Mouse (Mus musculus): ENCODE results near the gene Brdt. TPM values are rescaled to one million over a fixed set of nuclear protein-coding genes. Genes with fewer than 3 reads are reported as not detected.
A peak's percentile ranks its signal among the peaks of the same experiment; 100 is the strongest.

The Brdt gene
- polyA plus RNA-seq, 1 experiment from 2014 or later, result 1.4 TPM

DNA sequence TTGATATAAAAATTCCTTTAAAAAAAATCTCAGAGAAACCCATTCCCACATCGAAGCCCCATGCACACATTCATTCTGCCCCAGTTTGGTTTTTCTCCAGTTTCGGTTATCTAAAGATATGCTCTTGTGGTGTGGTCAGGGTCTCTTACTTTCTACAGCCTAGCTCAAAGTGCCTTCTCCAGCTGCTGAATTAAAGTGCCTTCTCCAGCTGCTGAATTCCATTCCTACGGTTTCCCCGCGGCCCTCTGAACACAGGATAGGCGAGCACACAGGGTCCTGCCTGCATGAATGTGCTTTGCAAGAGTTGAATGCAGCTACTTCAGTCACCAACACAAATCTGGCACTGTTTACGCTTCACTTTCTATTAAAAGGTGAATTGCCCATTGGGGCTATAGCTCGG, 41.0 kb upstream of the Brdt start:
- DNase-seq (ENCODE audit: low spot score) (no peak), ATAC-seq (no peak)
- Histone ChIP-seq H3K36me3 (ENCODE audit: control insufficient read depth, insufficient read depth, low read length) (no peaks in the 10 kb centered on the region), H3K4me1 (ENCODE audit: control insufficient read depth, insufficient read depth, low read length) (no peaks in the 10 kb centered on the region; the same call in 1 of the 2 replicates), H3K4me2 (ENCODE audit: low read length) (peak overlapping the region; percentile 100), H3K9ac (ENCODE audit: low read length) (peak overlapping the region; percentile 65; the same call in 1 of the 2 replicates), H3K9me3 (replicated peaks; ENCODE audit: control insufficient read depth, low read length) (no peaks in the 10 kb centered on the region), H3K27ac (ENCODE audit: low read depth, low read length) (no peak overlapping the region), H3K4me3 (ENCODE audit: low read depth, low read length) (peak overlapping the region; percentile 61), H3K27me3 (replicated peaks; ENCODE audit: control insufficient read depth, insufficient read depth, low read length) (peaks cover 47% of the 10 kb centered on the region)
- WGBS, result 40% methylated on average over 8 of the region's 8 CpGs

DNA sequence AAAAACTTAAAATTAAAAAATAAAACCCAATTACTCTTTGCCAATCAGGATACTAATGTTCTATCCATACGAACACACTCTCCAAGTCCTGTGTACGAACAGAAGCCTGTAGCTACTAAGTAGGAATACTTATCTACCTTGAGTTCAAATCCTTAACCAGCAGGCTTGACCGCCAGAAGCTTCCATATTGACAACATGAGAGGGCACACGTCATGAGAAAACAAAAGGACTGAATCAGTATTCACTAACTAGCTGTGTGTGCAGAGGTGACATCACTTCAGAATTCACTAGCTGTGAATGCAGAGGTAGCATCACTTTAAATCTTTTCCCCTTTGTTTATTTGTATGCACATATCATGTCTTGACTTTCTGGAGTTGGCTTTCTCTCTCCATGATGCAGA, 36.9 kb upstream of the Brdt start:
- no peak for DNase-seq (ENCODE audit: low spot score)
- H3K27ac ChIP-seq (ENCODE audit: low read depth, low read length), result no peak overlapping the region
- H3K4me3 ChIP-seq (ENCODE audit: low read depth, low read length), result no peak overlapping the region
- WGBS, result 81% methylated on average over 4 of the region's 4 CpGs
- peaks cover 25% of the 10 kb centered on the region for H3K27me3 ChIP-seq (replicated peaks; ENCODE audit: control insufficient read depth, insufficient read depth, low read length)
- H3K4me2 ChIP-seq (ENCODE audit: low read length), result no peak overlapping the region
- ATAC-seq, result no peak
- H3K9me3 ChIP-seq (replicated peaks; ENCODE audit: control insufficient read depth, low read length), result no peaks in the 10 kb centered on the region
- no peaks in the 10 kb centered on the region for H3K36me3 ChIP-seq (ENCODE audit: control insufficient read depth, insufficient read depth, low read length)
- peaks cover 7% of the 10 kb centered on the region for H3K4me1 ChIP-seq (ENCODE audit: control insufficient read depth, insufficient read depth, low read length)
- H3K9ac ChIP-seq (ENCODE audit: low read length), result no peak overlapping the region

- Histone ChIP-seq H3K27ac (ENCODE audit: low read depth, low read length) (no peak overlapping the region), H3K4me2 (ENCODE audit: low read length) (no peak overlapping the region), H3K9ac (ENCODE audit: low read length) (no peak overlapping the region), H3K9me3 (replicated peaks; ENCODE audit: control insufficient read depth, low read length) (no peaks in the 10 kb centered on the region), H3K4me1 (ENCODE audit: control insufficient read depth, insufficient read depth, low read length) (peaks cover 7% of the 10 kb centered on the region), H3K27me3 (replicated peaks; ENCODE audit: control insufficient read depth, insufficient read depth, low read length) (peaks cover 19% of the 10 kb centered on the region), H3K36me3 (ENCODE audit: control insufficient read depth, insufficient read depth, low read length) (no peaks in the 10 kb centered on the region), H3K4me3 (ENCODE audit: low read depth, low read length) (no peak overlapping the region)
- ATAC-seq, result no peak
- peak; percentile 29 for DNase-seq (ENCODE audit: low spot score)
- 64% methylated on average over 8 of the region's 8 CpGs for WGBS
Measured at GRCm38 (mm10) chr5:107295061-107295816, 35.7 kb upstream of the Brdt start.

GRCm38 (mm10) chr5:107295817-107296511, 35.0 kb upstream of the Brdt start:
- no peaks in the 10 kb centered on the region for H3K9me3 ChIP-seq (replicated peaks; ENCODE audit: control insufficient read depth, low read length)
- no peak overlapping the region for H3K9ac ChIP-seq (ENCODE audit: low read length)
- DNase-seq (ENCODE audit: low spot score) (no peak), ATAC-seq (no peak)
- H3K27ac ChIP-seq (ENCODE audit: low read depth, low read length), result no peak overlapping the region
- no peak overlapping the region for H3K4me3 ChIP-seq (ENCODE audit: low read depth, low read length)
- no peaks in the 10 kb centered on the region for H3K36me3 ChIP-seq (ENCODE audit: control insufficient read depth, insufficient read depth, low read length)
- WGBS, result 62% methylated on average over 16 of the region's 16 CpGs
- H3K27me3 ChIP-seq (replicated peaks; ENCODE audit: control insufficient read depth, insufficient read depth, low read length), result peaks cover 12% of the 10 kb centered on the region; the same call in 1 of the 2 replicates
- H3K4me2 ChIP-seq (ENCODE audit: low read length), result no peak overlapping the region; the same call in 1 of the 2 replicates
- H3K4me1 ChIP-seq (ENCODE audit: control insufficient read depth, insufficient read depth, low read length), result peaks cover 7% of the 10 kb centered on the region

DNA sequence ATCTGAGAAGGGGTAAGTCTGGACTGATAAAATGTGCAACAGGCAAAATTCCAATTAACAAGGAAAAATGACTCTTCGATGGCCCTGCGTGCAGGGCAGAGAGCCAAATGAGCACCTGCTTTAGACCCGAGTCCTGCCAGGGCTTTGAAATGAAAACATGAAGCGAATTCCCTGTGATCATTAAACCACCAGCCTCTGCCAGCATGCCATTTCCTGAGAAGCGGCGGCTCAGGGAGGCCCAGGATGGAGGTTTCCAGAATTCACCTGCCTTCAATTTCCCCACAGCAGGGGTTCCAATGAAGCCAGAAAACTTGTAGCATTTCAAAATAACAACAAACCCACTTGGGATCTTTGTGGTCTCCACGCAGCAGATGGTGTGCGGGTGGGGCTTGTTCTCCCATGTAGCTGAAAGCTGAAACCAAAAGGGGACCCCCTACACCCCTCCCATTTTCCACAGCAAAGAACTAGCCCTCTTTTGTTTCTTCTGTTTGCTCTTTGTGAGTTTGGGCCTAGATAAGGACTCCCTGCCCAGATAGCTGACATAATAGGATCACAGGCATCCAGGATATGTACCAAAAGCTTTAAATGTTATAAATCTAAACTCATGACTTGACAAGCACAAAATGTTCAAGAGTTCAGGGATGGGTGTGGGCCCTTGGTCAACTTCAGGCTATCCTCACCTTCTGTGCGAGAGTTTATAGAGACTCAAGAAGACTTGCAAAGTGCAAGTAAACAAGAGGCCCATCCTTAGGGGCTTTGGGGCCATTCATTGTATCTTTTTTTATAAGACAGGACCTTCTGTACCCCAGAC, 34.2 kb upstream of the Brdt start:
- WGBS, result 20% methylated on average over 9 of the region's 9 CpGs

GRCm38 (mm10) chr5:107298854-107299253, 32.1 kb upstream of the Brdt start:
- DNase-seq (ENCODE audit: low spot score) (no peak), ATAC-seq (no peak)
- Histone ChIP-seq H3K4me2 (ENCODE audit: low read length) (no peak overlapping the region), H3K4me1 (ENCODE audit: control insufficient read depth, insufficient read depth, low read length) (peaks cover 7% of the 10 kb centered on the region), H3K4me3 (ENCODE audit: low read depth, low read length) (no peak overlapping the region), H3K9me3 (replicated peaks; ENCODE audit: control insufficient read depth, low read length) (no peaks in the 10 kb centered on the region), H3K9ac (ENCODE audit: low read length) (no peak overlapping the region), H3K27ac (ENCODE audit: low read depth, low read length) (no peak overlapping the region), H3K27me3 (replicated peaks; ENCODE audit: control insufficient read depth, insufficient read depth, low read length) (no peaks in the 10 kb centered on the region), H3K36me3 (ENCODE audit: control insufficient read depth, insufficient read depth, low read length) (no peaks in the 10 kb centered on the region)
- WGBS, result 84% methylated on average over 11 of the region's 11 CpGs

More for the DNA sequence above, 34.2 kb upstream of the Brdt start:
- H3K9ac ChIP-seq (ENCODE audit: low read length), result no peak overlapping the region
- no peaks in the 10 kb centered on the region for H3K36me3 ChIP-seq (ENCODE audit: control insufficient read depth, insufficient read depth, low read length)
- H3K27ac ChIP-seq (ENCODE audit: low read depth, low read length), result no peak overlapping the region
- no peak overlapping the region for H3K4me3 ChIP-seq (ENCODE audit: low read depth, low read length)
- H3K4me2 ChIP-seq (ENCODE audit: low read length), result no peak overlapping the region; the same call in 1 of the 2 replicates
- no peaks in the 10 kb centered on the region for H3K9me3 ChIP-seq (replicated peaks; ENCODE audit: control insufficient read depth, low read length)
- peaks cover 5% of the 10 kb centered on the region; the same call in 1 of the 2 replicates for H3K27me3 ChIP-seq (replicated peaks; ENCODE audit: control insufficient read depth, insufficient read depth, low read length)
- DNase-seq (ENCODE audit: low spot score) (peak; percentile 49), ATAC-seq (peak; percentile 12; the same call in 1 of the 2 replicates)
- peaks cover 7% of the 10 kb centered on the region for H3K4me1 ChIP-seq (ENCODE audit: control insufficient read depth, insufficient read depth, low read length)

DNA sequence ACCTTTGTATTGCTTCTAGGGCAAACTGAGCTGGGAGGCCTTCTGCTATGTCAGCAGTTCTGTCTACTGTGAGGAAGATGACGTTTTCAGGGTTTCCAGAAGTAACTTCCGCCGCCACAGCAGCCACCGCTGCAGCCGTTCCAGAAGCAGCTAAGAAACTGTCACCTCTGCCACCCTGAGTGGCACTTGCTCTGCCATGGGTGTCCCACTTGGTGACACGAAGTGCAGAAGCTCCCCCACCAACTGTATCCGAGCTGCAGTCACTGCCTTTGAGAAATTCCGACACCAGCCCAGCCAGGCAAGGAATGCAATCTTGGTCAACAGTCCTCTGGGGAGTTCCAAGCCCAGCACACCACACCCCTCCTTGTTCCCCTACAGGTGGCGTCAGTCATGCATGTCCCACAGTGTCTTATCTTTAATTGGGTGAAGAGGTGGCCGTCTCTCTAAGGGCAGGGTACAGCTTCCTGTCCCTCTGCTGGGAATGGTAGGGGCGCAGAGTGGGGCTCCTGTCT, 27.6 kb upstream of the Brdt start:
- Histone ChIP-seq H3K4me1 (ENCODE audit: control insufficient read depth, insufficient read depth, low read length) (no peaks in the 10 kb centered on the region), H3K9ac (ENCODE audit: low read length) (no peak overlapping the region), H3K27ac (ENCODE audit: low read depth, low read length) (no peak overlapping the region), H3K9me3 (replicated peaks; ENCODE audit: control insufficient read depth, low read length) (no peaks in the 10 kb centered on the region), H3K4me3 (ENCODE audit: low read depth, low read length) (no peak overlapping the region), H3K27me3 (replicated peaks; ENCODE audit: control insufficient read depth, insufficient read depth, low read length) (no peaks in the 10 kb centered on the region), H3K36me3 (ENCODE audit: control insufficient read depth, insufficient read depth, low read length) (no peaks in the 10 kb centered on the region), H3K4me2 (ENCODE audit: low read length) (no peak overlapping the region)
- ATAC-seq (no peak), DNase-seq (ENCODE audit: low spot score) (no peak)
- 52% methylated on average over 11 of the region's 11 CpGs for WGBS

DNA sequence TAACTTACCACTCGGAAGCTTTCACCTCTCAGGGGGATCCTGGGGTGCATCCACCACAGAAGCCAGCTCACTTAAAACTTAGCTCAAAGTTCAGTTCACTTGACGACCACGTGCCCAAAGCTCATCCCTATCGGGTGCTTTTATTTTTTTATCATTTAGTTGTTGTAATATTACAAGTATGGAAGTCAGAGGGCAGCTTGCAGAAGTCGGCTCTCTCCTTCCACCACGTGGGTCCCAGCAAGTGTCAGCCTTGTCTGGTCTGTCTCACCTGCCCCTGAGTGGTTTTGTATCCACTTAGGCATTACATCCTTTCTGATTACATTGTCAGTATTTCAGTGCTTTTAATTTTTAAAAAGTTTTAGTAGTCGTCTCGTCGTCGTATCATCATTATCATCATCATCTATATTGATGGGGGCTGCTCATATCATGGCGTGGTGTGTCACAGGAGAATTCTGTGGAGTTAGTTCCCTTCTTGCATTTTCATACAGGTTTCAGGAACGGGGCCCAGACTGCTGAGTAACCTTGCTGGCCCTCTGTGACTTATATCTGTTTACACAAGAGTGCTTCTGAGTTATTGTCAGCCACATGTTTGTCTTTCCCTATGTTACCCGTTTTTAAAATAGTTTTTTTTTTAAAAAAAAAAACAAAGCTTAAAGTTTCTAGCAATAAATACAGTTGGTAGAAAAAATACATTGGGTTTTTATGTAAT, 26.7 kb upstream of the Brdt start:
- Histone ChIP-seq H3K4me1 (ENCODE audit: control insufficient read depth, insufficient read depth, low read length) (no peaks in the 10 kb centered on the region), H3K9ac (ENCODE audit: low read length) (no peak overlapping the region), H3K4me2 (ENCODE audit: low read length) (no peak overlapping the region), H3K9me3 (replicated peaks; ENCODE audit: control insufficient read depth, low read length) (no peaks in the 10 kb centered on the region), H3K27ac (ENCODE audit: low read depth, low read length) (no peak overlapping the region), H3K36me3 (ENCODE audit: control insufficient read depth, insufficient read depth, low read length) (no peaks in the 10 kb centered on the region), H3K27me3 (replicated peaks; ENCODE audit: control insufficient read depth, insufficient read depth, low read length) (no peaks in the 10 kb centered on the region), H3K4me3 (ENCODE audit: low read depth, low read length) (no peak overlapping the region)
- WGBS, result 83% methylated on average over 13 of the region's 13 CpGs
- ATAC-seq (no peak), DNase-seq (ENCODE audit: low spot score) (no peak)
